Mouse (Mus musculus): ENCODE data around the gene Morc3.
"Not testable (repeated sequence)": the region's sequence is repeated elsewhere in the genome, so short reads cannot be mapped to it uniquely, and the experiment has no call there.

The Morc3 gene

DNA sequence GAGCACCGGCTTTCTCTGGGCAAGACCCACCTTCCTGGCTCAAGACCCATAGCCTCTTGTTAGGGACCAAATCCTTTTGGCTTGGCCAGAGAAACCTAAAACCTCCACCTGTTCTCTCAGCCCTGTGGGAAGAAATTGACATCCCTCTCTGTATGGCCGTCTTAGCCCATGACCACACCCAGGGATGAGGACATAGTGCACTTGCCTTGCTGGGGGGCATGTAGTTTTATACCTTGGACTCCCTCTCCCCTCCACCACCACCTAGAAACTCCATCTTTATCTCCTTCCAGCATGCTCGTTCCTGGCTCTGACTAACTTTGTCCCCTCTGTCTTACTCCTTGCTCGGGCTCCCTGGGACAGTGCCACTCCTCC lies 12.6 kb upstream of the Morc3 start:
- DNase-seq (ENCODE audit: low spot score) = no peak

DNA sequence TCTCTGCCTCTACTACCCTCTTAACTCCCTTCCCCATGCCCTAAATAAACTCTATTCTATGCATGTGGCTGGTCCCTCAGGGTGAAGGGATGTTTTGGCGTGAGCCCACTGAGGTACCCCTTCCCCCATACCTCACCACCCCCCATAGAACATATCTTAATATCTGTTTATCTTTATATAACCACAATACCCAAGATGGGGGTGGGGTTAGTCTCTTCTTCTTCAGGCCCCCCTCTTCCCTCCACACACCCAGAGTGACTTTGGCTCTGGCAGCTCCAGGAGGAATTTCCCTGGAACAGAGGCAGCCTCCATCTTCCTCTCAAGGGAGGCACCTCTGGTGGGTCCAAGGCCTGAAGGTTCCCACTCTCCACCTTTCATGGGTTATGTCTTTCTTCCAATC lies 11.9 kb upstream of the Morc3 start:
- DNase-seq (ENCODE audit: low spot score) = no peak

DNA sequence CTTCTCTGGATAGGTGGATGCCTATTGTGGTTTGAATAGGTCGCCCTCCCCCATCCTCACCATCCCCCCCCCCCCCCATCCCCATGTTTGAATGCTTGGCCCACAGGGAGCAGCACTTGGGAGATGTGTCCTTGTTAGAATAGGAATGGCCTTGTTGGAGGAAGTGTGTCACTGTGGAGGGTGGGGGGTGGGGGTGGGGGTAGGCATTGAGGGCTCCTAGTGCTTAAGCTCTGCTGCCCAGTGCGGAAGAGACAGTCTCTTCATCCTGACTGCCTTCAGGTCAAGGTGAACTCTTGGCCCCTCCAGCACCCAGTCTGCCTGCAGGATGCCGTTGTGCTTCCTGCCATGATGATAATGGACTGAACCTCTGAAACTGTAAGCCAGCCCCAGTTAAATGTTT lies 10.2 kb upstream of the Morc3 start:
- DNase-seq (ENCODE audit: low spot score) = no peak

DNA sequence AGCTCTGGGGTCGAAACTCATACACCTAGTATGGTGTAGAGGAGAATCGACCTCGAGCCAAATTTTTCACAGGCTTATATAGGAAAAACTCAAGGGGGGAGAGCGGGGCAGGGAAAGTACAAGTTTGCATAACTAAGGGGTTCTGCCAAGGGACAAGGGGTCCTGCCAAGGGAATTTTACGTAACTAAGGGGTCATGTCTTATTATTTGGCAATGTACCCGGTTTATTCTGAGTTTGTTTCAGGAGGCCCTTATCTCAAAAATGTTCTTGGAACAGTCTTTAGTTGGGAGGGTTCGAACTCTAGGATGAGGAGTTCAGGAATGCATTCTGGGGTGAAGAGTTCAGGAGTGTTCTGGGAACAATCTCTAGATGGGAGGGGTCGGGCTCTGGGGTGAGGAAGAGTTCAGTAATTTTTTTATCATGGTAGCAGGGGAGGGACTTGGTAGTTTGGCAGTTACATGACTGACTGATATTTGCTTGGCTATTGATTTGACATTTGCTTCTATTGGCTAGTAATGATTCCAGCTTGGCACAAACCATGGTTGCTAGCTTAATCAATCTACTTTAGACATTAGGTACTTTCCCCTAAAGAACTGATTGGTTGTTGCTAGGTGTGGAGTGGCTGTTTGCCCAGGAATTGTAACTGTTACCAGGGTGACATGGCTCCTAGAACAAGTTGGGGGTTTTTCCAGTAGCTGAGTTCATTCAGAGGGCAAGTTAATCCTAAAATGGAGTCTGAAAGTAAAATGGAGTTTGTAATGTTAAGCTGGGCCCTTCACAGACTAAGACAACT lies 9.3 kb upstream of the Morc3 start:
- DNase-seq (ENCODE audit: low spot score) = not testable (repeated sequence)

DNA sequence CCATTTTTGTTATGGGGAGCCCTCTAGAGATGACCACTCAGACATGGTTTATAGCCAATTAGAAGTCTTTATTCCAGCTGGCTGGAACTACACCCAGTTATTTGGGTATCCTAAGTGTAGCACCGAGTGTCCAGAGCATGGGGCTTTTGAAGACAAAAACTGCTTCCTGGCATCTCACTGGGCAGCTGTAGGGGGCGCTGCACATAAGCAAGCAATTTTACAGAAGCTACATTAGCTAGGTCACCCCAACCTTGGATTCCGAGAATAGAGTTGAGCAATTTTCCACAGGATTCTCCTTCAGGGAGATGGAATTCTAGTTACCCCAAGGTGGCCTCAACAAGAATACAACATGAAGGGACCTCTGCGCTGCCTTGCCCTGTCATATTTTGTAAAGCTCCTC lies 7.1 kb upstream of the Morc3 start:
- no peak for DNase-seq (ENCODE audit: low spot score)

DNA sequence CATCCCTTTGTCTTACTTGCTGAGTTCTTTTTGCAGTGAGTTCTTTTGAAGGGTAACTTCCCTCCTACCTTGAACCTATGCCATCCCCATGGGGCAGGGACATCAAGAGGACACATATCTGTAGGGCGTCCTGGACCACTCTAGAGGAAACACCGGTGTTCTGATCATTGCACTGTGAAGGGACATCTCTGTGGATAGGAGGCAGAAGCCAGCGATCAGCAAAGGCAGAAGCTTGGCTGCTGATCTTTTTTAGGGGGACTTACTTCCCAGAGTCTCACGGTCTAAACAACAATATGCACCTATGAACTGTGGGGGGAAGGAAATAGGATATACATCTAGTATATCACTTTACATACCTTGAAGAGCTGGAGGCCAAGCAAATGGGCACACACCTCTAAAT lies 6.5 kb upstream of the Morc3 start:
- no peak for DNase-seq (ENCODE audit: low spot score)

DNA sequence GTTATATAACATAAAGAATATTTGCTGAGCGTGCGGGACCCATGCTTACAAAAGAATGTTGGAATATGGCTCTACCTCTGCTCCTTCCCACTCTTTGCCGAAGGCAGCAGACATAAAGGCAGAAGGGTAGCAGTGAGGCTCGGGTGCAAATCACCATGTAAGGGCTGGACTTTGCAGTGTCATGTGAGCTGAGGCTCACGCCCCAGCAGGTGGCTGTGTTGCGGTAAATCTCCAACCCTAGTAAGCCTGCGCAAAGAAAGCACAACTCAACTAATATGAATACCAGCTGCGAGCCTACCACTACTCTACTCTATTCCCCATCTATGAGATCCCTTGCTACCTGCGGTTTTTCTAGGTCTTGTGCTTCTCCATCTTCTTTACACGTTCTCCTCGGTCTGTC lies 5.9 kb upstream of the Morc3 start:
- no peak for DNase-seq (ENCODE audit: low spot score)

DNA sequence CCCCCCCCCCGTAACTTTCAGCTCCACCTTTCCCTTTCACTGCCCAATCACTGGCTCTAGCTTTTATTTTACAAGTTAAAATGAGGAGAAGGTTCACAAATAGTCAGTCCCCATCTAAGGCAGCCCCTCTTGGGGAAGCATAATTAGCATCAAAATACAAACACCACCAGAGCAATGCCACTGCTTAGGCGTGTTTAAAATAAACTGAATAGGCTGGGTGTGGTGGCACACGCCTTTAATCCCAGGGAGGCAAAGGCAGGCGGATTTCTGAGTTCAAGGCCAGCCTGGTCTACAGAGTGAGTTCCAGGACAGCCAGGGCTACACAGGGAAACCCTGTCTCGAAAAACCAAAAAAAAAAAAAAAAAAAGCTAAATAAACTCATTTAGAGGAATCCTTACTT lies 5.4 kb upstream of the Morc3 start:
- not testable (repeated sequence) for DNase-seq (ENCODE audit: low spot score)

DNA sequence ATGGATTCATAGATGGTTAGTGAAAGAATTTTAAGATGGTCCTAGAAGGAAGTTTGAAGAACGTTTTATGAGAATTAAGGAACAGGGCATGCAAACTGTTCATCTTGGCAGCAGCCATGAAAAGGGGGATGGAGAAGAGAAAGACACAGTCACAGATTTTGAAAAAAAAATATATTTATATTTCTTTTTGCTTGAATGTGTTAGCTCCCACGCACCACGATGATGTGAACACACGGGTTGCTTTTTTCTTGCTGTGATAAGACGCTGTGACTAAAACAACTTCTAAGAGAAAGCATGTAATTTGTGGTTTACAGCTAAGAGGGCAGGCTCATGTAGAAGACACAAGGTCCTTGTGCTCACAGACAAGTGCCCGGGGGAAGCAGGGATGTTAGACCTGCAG lies 5.0 kb upstream of the Morc3 start:
- DNase-seq (ENCODE audit: low spot score) = no peak

DNA sequence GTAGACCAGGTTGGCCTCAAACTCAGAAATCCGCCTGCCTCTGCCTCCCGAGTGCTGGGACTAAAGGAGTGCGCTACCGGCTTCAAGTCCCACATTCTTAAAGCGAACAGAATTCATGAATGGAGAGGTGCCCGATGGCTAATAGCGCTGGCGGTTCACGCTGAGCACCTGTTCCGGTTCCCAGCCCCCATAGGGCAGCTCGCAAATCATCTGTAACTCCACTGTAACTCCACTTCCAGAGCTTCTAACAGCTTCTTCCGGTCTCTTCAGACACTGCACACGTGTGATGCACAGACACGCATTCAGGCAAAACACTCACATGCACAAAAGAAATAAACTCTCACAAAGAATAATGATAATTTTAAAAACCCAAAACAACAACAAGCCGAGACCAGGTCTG lies 2.4 kb upstream of the Morc3 start:
- no peak for DNase-seq (ENCODE audit: low spot score)

DNA sequence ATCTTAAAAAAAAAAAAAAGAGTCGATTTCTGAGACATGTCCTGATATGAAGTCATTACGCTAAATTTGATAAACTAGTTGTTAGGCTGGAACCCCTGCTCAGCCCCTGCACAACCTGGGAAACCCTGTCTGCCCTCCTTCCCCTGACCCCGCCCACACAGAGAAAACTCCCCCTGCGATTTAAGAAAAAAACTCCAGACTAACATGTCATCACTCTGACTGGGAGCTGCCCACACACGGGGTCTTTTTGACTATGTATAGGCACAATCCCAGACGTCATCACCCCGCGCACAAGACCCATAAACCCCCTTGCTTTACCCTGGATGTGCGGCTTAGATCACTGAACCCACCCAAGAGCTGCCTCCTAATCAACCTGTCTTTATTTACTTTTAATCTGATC lies 1.9 kb upstream of the Morc3 start:
- DNase-seq (ENCODE audit: low spot score) = no peak

DNA sequence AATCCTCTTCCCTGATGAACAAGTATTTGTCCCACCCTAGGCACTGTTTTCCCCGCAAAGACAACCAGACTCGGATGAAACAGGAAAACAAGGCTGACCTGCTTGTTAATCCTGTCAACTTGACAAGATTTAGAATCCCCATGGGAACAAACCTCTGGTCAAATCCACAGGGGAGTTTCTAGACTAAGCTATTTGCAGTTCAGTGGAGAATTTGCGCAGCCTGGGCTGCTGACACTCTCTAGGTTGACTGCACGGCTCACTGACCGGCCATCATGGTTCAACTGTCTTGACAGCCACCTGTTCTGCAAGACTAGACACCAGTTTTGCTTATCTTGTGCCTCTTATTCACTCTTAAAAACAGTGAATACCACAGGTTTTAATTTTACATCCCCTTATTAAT lies 1.0 kb upstream of the Morc3 start:
- DNase-seq (ENCODE audit: low spot score) = no peak

DNA sequence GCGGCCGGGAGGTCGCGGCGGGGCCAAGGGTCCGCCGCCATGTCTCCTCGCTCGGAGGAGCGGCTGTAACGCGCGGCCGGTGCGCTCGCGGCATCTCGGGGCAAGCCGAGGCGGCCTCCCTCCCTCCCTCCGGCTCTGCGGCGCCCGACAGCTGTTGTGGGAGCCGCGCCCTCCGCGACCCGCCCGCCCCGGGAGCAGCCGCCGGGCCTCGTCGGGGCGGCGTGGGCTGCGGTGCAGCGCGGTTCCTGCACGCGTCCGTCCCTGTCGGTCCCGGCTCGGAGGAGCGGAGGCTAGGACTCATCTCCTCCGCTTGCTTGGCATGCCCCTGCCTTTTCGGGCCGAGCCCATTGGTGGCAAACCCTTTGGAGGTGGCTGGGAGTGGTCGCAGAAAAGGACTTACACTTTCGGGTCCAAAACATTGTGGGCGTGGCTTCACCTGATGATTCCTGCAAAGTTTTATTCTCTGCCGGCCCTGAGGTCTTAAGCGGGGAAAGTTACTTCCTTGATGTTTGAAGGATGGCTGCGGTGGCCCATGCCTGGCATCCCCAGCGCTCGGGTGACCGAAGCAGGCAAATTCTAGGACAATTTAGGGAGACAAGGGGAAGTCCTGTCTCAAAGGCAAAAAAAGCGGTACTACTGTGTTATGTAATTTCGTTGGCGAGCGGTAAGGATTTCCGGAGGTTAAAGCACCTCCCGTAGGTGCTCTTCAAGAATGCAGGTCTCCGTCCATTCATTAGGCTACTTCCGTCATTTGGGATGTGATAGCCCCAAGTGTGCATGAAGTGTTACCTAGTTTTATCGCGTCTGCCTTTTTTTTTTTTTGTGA lies 743 bp downstream of the Morc3 start:
- peak; percentile 50 for DNase-seq (ENCODE audit: low spot score)

DNA sequence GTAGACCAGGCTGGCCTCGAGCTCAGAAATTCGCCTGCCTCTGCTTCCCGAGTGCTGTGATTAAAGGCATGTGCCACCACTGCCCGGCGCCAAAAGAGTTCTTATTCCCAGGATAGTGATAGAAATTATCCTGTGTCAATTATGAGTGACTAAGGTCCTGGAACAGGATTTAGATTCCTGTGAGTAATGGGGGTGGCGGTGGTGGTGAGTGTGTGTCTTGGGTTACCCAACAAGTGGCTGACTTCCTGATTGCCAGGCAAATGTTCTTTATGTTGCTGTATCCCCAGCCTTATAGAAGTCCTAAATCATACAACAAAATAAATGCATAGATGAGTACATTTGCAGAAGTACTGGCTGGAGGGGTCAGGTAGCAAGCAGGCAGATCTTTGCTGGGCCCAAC lies 1.6 kb downstream of the Morc3 start:
- no peak for DNase-seq (ENCODE audit: low spot score)

DNA sequence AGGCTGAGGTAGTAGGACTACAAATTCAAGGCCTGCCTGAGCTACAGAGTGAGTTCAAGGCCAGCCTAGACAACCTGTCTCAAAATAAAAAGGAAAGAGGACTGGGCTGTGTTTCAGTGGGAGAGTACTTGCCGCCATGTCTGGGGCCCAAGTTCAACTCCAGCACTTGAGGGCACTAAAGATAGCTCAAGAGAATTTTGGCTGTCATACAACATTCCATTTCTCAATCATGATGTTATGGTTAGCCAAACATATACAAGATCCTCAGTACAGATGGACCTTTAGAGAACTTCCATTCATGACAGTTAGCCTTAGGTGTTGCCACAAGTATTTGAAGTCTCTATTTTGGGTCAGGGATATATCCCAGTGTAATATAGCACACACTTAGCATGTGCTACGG lies 2.2 kb downstream of the Morc3 start:
- DNase-seq (ENCODE audit: low spot score) = no peak

DNA sequence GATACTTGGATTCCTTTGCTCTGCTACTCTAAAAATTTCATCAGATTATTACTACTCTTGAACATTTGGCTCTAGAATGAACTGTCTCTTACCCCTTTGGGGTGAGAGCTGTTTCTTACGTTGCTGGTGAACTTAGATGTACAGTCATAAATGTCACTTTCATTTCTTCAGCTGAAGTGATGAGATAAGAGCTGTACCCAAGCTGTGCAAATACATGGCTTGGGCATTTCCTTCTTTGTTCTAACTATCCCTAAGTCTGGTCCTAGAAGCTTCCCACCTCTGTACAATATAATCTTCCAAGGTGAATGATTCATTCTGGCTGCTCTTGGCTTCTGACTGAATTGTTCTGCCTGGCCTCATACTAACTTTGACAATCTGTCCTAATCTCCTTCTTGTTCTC lies 7.1 kb downstream of the Morc3 start:
- DNase-seq (ENCODE audit: low spot score) = no peak

DNA sequence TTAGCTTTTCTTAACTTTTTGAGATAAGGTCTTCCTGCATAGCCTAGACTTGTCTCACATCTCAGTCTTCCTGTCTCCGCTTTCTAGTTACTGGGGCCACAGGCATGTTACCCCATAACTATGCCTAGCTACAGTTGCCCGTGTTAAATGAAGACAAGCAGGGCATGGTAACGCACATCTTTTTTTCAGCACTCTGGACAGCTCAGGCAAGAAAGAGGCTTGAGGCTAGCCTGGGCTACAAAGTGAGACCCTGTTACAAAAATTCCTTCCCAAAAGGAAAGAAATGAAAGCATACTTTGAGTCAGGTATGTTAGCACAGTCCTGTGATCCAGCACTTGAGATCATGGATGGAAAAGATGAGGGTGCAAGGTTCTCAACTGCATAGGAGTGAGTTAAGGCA lies 18.6 kb downstream of the Morc3 start:
- DNase-seq (ENCODE audit: low spot score) = no peak

DNA sequence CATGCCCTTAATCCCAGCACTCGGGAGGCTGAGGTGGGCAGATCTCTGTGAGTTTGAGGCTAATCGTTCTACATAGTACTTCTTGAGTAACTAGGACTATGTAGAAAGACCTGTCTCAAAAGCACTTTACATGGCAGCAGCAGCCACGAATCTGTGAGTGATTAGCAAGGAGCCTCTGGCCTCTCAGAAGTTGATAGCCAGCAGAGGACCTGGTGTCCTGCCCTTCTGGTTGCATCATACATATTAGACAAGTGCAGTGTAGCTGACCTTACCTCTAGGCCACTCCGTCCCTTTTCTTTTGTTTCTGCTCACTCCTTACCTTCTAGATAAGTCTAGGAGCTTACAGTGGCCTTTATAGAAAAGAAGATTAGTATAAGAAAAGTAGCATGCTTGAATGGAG lies 28.0 kb downstream of the Morc3 start:
- DNase-seq (ENCODE audit: low spot score) = no peak

DNA sequence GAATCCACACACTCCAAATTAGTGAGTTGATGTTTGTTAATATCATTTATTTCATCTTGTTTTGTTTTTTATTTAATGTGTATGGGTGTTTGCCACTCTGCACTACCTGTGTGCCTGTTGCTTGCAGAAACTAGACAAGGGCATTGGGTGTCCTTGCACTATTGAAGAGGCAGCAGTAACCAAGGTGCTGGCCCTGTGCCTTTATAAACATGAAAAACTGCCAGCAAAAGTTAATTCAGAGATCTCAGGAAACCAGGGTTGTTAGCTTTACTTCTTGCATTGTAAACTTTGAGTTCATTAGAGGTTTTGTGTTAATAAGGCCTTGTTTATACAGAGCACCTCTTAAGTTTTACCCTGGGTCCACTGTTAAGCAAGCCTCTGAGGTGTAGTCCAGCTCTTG lies 28.8 kb downstream of the Morc3 start:
- DNase-seq (ENCODE audit: low spot score) = no peak

DNA sequence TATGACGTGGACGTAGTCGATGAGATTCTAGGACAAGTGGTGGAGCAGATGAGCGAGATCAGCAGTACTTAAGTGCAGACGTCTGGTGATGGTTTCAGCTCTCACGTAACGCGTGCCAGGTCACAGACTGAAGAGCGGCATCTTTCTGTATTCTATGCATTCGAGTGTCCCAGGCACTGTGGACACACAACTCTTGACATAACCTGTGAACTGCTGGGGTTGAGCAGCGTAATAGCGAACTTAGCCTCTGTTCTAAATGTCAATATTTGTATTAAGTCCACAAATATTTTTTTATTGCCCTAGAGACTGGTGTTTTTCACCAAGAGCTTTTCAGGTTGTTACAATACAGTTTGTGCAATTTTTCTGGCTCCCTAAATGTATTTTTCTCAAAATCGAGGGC lies 42.9 kb downstream of the Morc3 start:
- no peak for DNase-seq (ENCODE audit: low spot score)

DNA sequence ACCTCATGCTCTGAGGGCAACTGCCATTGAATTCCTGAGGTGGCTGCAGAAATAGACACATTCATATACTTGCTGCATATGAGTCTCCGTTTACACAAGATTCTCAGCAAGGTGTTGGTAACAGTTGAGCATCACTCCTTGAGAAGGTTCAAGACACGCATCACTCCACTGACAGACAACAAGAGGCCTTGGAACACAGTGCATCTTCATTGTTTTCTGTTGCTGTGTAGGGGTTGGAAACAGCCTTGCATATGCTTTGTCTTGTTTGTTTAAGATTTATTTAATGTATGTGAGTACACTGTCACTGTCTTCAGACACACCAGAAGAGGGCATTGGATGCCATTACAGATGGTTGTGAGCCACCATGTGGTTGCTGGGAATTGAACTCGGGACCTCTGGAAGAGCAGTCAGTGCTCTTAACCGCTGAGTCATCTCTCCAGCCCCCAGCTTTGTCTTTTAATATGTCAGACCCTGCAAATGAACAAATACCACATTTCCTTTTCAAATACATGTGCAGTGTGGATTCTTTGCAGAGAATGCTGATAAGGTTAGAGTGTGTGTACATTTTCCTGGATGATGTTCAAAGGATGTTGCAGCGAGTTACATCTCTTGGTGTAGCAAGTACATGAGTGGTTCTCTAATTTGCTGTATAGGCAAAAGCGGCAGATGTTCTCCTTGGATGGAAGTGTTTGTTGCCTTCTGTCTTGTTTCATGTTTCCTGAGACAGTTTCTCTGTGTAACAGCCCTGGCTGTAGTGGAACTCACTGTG lies 45.9 kb downstream of the Morc3 start:
- DNase-seq (ENCODE audit: low spot score) = no peak

DNA sequence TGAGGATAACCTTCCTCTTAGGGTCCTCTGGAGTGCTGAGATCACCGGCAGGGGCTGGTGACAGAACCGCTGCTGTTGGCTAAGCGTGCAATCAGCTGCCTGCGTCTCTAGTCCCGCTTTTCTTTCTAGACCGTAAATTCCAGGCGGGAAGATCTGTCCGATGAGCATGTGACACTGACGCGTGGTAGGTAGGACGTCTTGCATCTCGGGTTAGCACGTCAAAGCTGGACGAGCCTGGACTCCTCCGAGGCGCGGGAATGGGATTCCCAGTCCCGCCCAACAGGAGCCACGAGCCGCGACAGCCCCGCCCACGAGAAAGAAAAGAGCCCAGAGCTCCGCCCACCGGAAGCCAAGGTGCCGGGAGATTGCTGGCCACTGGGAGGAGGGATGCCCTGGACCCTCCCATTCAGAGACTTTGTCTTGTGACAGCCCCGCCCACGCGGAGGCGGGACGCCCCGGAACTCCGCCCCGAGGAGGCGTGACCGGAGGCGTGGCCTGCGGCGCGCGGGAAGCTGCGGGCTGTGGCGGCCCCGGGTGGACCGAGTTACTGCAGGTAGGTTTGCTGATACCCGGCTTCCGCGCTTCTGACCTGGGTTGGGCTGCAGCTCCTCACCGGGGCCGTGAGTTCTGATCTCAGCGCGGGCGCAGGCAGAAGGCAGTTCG lies 51.6 kb downstream of the Morc3 start, which contains the start of gene Chaf1b:
Gene Chaf1b (plus strand): TSS at position 479 of the 663 bp plus-strand sequence.
- DNase-seq (ENCODE audit: low spot score) = peak; percentile 98
